Mouse (Mus musculus) brain, embryonic 14.5 days (tissue): ENCODE measurements at regions not wholly inside any gene's neighbourhood (a gene's known extent, or its start where the extent isn't known, plus 50 kb on each side); places are given as distances from the start of the nearest gene placed in this dataset.

Source experiments
- CTCF ChIP-seq: fragments of 200-500 bp; IDR thresholded peaks from 2 replicates; pipeline ENCODE4 v1.5.1; 2012; ENCODE audit warnings: inconsistent platforms, mild to moderate bottlenecking, moderate library complexity, borderline replicate concordance; ENCODE audit not compliant: insufficient read depth, insufficient read length; ENCODE audit errors: extremely low read depth
- POLR2A ChIP-seq: fragments of 200-500 bp; IDR thresholded peaks from 2 replicates; pipeline ENCODE4 v1.6.1; 2012; ENCODE audit warnings: mild to moderate bottlenecking, inconsistent platforms, borderline replicate concordance; ENCODE audit not compliant: poor library complexity, insufficient read depth, insufficient read length, severe bottlenecking; ENCODE audit errors: extremely low read depth

DNA sequence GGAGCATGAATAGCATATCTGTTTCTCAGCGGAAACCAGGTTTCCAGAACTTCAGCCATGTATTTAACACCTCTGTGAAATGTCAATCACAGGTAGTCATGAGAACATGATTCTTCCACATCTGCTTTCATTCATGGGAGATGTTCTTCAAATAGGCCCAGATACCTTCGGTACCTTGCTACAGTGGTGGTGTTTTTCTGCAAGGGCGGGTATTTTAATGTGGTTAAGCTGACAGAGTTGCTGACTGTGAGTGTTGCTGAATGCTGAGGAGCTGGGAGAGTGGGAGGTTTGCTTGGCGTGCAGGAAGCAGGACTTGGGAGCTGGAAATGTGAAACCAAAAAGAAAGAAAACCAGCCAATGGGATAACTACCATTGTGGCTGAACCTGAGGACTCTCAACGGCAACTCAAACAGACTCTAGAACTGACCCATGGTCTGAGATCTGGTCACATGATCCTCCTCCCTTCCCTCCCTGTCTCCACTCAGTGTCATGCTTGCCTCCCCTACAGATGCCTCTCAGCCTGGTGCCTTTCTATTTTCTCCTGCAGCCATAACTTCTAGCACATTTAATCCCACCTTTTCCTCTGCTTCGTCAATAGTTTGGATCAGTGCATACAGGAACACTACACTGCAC, 317.0 kb upstream of the Pard3b start:
- no peak for TF ChIP-seq POLR2A
- TF ChIP-seq CTCF = no peak
